Mouse (Mus musculus) small intestine, adult 2 months (tissue): ENCODE data around the gene Rufy2. TPM values are rescaled to one million over a fixed set of nuclear protein-coding genes. Genes with fewer than 3 reads are reported as not detected.

Experiments
- H3K27ac ChIP-seq: fragments of 200-500 bp; 2 replicates; pipeline ENCODE4 v1.5.1; 2012; ENCODE audit warnings: low read depth, low read length, control low read depth, inconsistent platforms; ENCODE audit not compliant: insufficient read depth
- H3K27me3 ChIP-seq: fragments of 200-500 bp; 2 replicates; pipeline ENCODE4 v1.6.1; 2012; ENCODE audit warnings: mild to moderate bottlenecking, moderate library complexity, low read length, inconsistent platforms; ENCODE audit not compliant: control insufficient read depth, insufficient read depth
- H3K36me3 ChIP-seq: fragments of 200-500 bp; 2 replicates; pipeline ENCODE4 v1.6.1; 2012; ENCODE audit warnings: mild to moderate bottlenecking, low read length, control low read depth, inconsistent platforms; ENCODE audit not compliant: control insufficient read depth, insufficient read depth
- H3K4me1 ChIP-seq: fragments of 200-500 bp; 2 replicates; pipeline ENCODE4 v1.6.1; 2012; ENCODE audit warnings: low read length, inconsistent platforms, mixed read lengths; ENCODE audit not compliant: control insufficient read depth, insufficient read depth, insufficient read length
- H3K4me3 ChIP-seq: fragments of 200-500 bp; 2 replicates; pipeline ENCODE4 v1.5.1; 2012; ENCODE audit warnings: low read depth, mild to moderate bottlenecking, control low read depth, inconsistent platforms, low read length, moderate library complexity
- CTCF ChIP-seq: fragments of 200-500 bp; IDR thresholded peaks from 2 replicates; pipeline ENCODE4 v1.5.1; 2012; ENCODE audit warnings: low read depth, mild to moderate bottlenecking, control low read depth, inconsistent platforms, low read length, moderate library complexity, mixed read lengths; ENCODE audit not compliant: insufficient replicate concordance, insufficient read length; ENCODE audit errors: extremely low read depth
- POLR2A ChIP-seq: fragments of 200-500 bp; IDR thresholded peaks from 2 replicates; pipeline ENCODE4 v1.6.1; 2012; ENCODE audit warnings: low read depth, mild to moderate bottlenecking, control low read depth, inconsistent platforms, low read length, moderate library complexity
- whole genome bisulfite sequencing: fragments of 180-500 bp; shearing (Covaris S2); methylation state at CpG from one replicate; pipeline ENCODE4 v1.1.7; 2018; 5-methylcytosine and 5-hydroxymethylcytosine counted together
- polyA plus RNA-seq: library from polyadenylated mRNA; depleted of rRNA; stranded (reverse); fragments of >200 nt; gene quantifications from 2 replicates; pipeline ENCODE4 v1.2.3, GENCODE M21; 2012

Gene Rufy2
- polyA plus RNA-seq, 1 experiment = 1.1 TPM

DNA sequence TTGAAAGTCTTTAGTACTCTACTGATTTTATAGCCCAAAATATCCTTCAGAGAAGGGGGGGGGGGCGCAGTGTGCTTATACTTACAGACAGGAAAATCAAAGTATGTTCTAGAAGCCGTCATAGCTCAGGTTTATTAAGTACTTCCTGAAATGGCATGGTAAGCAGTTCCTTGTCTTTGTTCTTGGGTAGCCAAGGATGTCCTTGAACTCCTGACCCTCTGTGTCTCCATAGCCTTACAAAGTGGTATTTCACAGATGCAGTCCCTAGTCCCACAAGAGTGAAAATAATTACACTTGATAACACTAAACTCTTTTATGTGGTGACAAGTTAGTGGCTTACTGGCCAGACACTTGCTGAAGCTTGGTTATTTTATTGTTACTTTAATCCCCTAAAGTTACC is 45.0 kb downstream of the Rufy2 start:
- no peaks in the 10 kb centered on the region for H3K27me3 ChIP-seq
- TF ChIP-seq CTCF = no peak
- TF ChIP-seq POLR2A = no peak
- H3K4me3 ChIP-seq = no peak overlapping the region
- 5% methylated on average over 2 of the region's 2 CpGs for WGBS
- H3K36me3 ChIP-seq = no peaks in the 10 kb centered on the region
- no peak overlapping the region for H3K27ac ChIP-seq
- H3K4me1 ChIP-seq = peaks cover 3% of the 10 kb centered on the region; the same call in 1 of the 2 replicates

DNA sequence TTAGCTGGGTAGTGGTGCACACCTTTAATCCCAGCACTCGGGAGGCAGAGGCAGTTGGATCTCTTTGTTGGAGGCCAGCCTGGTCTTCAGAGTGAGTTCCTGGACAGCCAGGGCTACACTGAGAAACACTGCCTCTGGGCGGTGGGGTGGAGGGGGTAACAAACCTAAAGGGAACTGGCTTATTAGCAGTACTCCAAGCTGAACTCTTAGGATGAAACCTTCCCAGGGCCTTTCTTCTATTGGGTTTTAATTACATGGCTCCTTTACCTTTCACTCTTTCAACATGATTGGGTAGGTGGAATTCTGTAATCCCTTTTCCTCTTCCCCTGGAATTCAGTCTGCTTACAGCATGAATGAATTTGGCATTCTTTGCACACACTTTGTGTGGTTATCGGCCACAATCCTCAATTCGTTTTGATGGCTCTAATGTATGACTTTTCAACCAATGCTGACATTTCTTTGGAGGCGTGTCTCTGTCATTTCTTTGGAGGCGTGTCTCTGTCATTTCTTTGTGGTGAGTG is 45.5 kb downstream of the Rufy2 start:
- Histone ChIP-seq H3K4me3 (no peak overlapping the region), H3K4me1 (peaks cover 3% of the 10 kb centered on the region; the same call in 1 of the 2 replicates), H3K27me3 (no peaks in the 10 kb centered on the region), H3K36me3 (no peaks in the 10 kb centered on the region), H3K27ac (no peak overlapping the region)
- TF ChIP-seq CTCF (no peak), POLR2A (no peak)
- WGBS = 60% methylated on average over 6 of the region's 6 CpGs

- no peaks in the 10 kb centered on the region for H3K36me3 ChIP-seq
- TF ChIP-seq CTCF (no peak), POLR2A (no peak)
- no peaks in the 10 kb centered on the region for H3K27me3 ChIP-seq
- WGBS = 84% methylated on average over 8 of the region's 8 CpGs
- no peak overlapping the region for H3K4me3 ChIP-seq
- H3K27ac ChIP-seq = no peak overlapping the region
- peaks cover under 1% of the 10 kb centered on the region; the same call in 1 of the 2 replicates for H3K4me1 ChIP-seq
Observed at GRCm38 (mm10) chr10:63026156-63026794, 46.3 kb downstream of the Rufy2 start.

DNA sequence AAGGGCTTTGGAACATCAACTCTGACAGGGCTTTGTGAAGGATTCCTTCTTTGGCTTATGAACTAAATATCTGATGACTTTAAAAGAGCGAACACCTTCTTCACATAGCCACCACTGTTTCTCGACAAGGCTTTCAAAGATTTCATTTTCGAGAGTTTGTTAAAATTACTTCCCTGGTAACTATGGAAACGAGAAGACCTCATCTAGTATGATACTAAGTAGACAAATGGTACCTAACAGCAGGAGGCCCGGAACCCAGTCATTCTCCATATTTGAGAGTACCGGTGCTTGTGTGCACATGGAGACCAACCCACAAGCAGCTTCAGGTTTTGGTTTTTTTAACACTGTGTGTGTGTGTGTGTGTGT is 46.8 kb downstream of the Rufy2 start:
- H3K27me3 ChIP-seq = no peaks in the 10 kb centered on the region
- whole genome bisulfite sequencing = 90% methylated on average over 6 of the region's 6 CpGs
- H3K4me3 ChIP-seq = no peak overlapping the region
- no peaks in the 10 kb centered on the region; the same call in 1 of the 2 replicates for H3K4me1 ChIP-seq
- H3K27ac ChIP-seq = no peak overlapping the region
- no peaks in the 10 kb centered on the region for H3K36me3 ChIP-seq
- no peak for TF ChIP-seq POLR2A
- no peak for TF ChIP-seq CTCF

- TF ChIP-seq POLR2A = no peak
- TF ChIP-seq CTCF = no peak
- Histone ChIP-seq H3K27ac (no peak overlapping the region), H3K4me3 (no peak overlapping the region), H3K4me1 (no peaks in the 10 kb centered on the region; the same call in 1 of the 2 replicates), H3K36me3 (no peaks in the 10 kb centered on the region), H3K27me3 (no peaks in the 10 kb centered on the region)
- 92% methylated on average over 10 of the region's 10 CpGs for WGBS
Observed at GRCm38 (mm10) chr10:63027376-63028161, 47.5 kb downstream of the Rufy2 start.

GRCm38 (mm10) chr10:63028396-63028795 is 48.4 kb downstream of the Rufy2 start:
- Histone ChIP-seq H3K27ac (no peak overlapping the region), H3K4me1 (no peaks in the 10 kb centered on the region; the same call in 1 of the 2 replicates), H3K4me3 (no peak overlapping the region), H3K36me3 (no peaks in the 10 kb centered on the region), H3K27me3 (no peaks in the 10 kb centered on the region)
- WGBS = 92% methylated on average over 4 of the region's 4 CpGs
- TF ChIP-seq POLR2A (no peak), CTCF (no peak)

- H3K27me3 ChIP-seq = no peaks in the 10 kb centered on the region
- TF ChIP-seq CTCF (no peak), POLR2A (no peak)
- WGBS = 73% methylated on average over 3 of the region's 3 CpGs
Observed at GRCm38 (mm10) chr10:63032267-63032666, 52.2 kb downstream of the Rufy2 start.

More at GRCm38 (mm10) chr10:63032267-63032666, 52.2 kb downstream of the Rufy2 start:
- Histone ChIP-seq H3K27ac (no peak overlapping the region), H3K4me1 (no peaks in the 10 kb centered on the region), H3K36me3 (no peaks in the 10 kb centered on the region), H3K4me3 (no peak overlapping the region)
